Mouse (Mus musculus) CH12.LX (cell line): ENCODE results near the gene Gm26727.

Experiments used
- BHLHE40 ChIP-seq: IDR thresholded peaks from 2 replicates; pipeline ENCODE4 v1.6.1; 2011; ENCODE audit warnings: mild to moderate bottlenecking, low read depth, low read length, improper control_type of control experiment
- CHD2 ChIP-seq: IDR thresholded peaks from 2 replicates; pipeline ENCODE4 v1.6.1; 2011; ENCODE audit warnings: low read length, improper control_type of control experiment
- CTCF ChIP-seq, 2 experiments: IDR thresholded peaks in 1 of 2; conservative IDR thresholded peaks in 1 of 2; 2 replicates each; pipeline ENCODE4 v1.5.1; 2011 to 2012; ENCODE audit warnings: low read depth in 2 of 2, low read length in 2 of 2, improper control_type of control experiment in 1 of 2, inconsistent platforms in 1 of 2, mild to moderate bottlenecking in 1 of 2, moderate library complexity in 1 of 2
- E2F4 ChIP-seq: IDR thresholded peaks from 2 replicates; pipeline ENCODE4 v1.6.1; 2011; ENCODE audit warnings: low read depth, low read length, improper control_type of control experiment; ENCODE audit not compliant: insufficient replicate concordance
- HCFC1 ChIP-seq: IDR thresholded peaks from 2 replicates; pipeline ENCODE4 v1.6.1; 2012; ENCODE audit warnings: low read depth, mild to moderate bottlenecking, inconsistent platforms, low read length, improper control_type of control experiment
- NELFE ChIP-seq: IDR thresholded peaks from 2 replicates; pipeline ENCODE4 v1.6.1; 2011; ENCODE audit warnings: low read depth, low read length, improper control_type of control experiment
- POLR2A ChIP-seq: IDR thresholded peaks from 2 replicates; pipeline ENCODE4 v1.6.1; 2011; ENCODE audit warnings: low read depth, mild to moderate bottlenecking, improper control_type of control experiment, low read length

- no peak for TF ChIP-seq POLR2A
- no peak for TF ChIP-seq CTCF (conservative IDR thresholded peaks at IDR 0.05 in 1 of 2, IDR thresholded peaks at IDR 0.05 in 1 of 2; ENCODE audit: low read depth in 2 of 2, low read length in 2 of 2)
- no peak for TF ChIP-seq CHD2
- no peak for TF ChIP-seq NELFE
- no peak for TF ChIP-seq HCFC1
- TF ChIP-seq BHLHE40: no peak
- no peak for TF ChIP-seq E2F4
Measured at GRCm38 (mm10) chr2:67433081-67433480, at the start of gene Gm26727.
